Mouse (Mus musculus) cerebellum, adult 2 months (tissue): ENCODE data around the gene Grik3. TPM values are rescaled to one million over a fixed set of nuclear protein-coding genes. Genes with fewer than 3 reads are reported as not detected.

Source experiments
- DNase-seq, 2 experiments: peaks; one replicate each; pipeline ENCODE4 v3.0.0; 2021
- H3K27ac ChIP-seq: fragments of 200-500 bp; 2 replicates; pipeline ENCODE4 v1.5.1; 2012; ENCODE audit warnings: low read length, control low read depth, inconsistent platforms; ENCODE audit not compliant: insufficient read depth
- H3K27me3 ChIP-seq: fragments of 200-500 bp; 2 replicates; pipeline ENCODE4 v1.6.1; 2012; ENCODE audit warnings: inconsistent platforms, mild to moderate bottlenecking, low read length, moderate library complexity; ENCODE audit not compliant: control insufficient read depth, insufficient read depth
- H3K4me1 ChIP-seq: fragments of 200-500 bp; 2 replicates; pipeline ENCODE4 v1.6.1; 2011; ENCODE audit warnings: low read length; ENCODE audit not compliant: control insufficient read depth, insufficient read depth
- H3K4me3 ChIP-seq: fragments of 200-500 bp; replicated peaks from 2 replicates; pipeline ENCODE3; 2011; ENCODE audit warnings: mild to moderate bottlenecking, low read depth, low read length, control low read depth; ENCODE audit not compliant: insufficient read depth
- CTCF ChIP-seq: fragments of 200-500 bp; IDR thresholded peaks from 2 replicates; pipeline ENCODE4 v1.5.1; 2011; ENCODE audit warnings: low read depth, mild to moderate bottlenecking, control low read depth, low read length, moderate library complexity, borderline replicate concordance; ENCODE audit not compliant: insufficient read depth
- POLR2A ChIP-seq: fragments of 200-500 bp; IDR thresholded peaks from 2 replicates; pipeline ENCODE4 v1.6.1; 2011; ENCODE audit warnings: low read length, control low read depth, borderline replicate concordance; ENCODE audit not compliant: insufficient read depth
- WGBS: fragments of 180-500 bp; shearing (Covaris S2); methylation state at CpG from one replicate; pipeline ENCODE4 v1.1.7; 2018; 5-methylcytosine and 5-hydroxymethylcytosine counted together
- polyA plus RNA-seq: library from polyadenylated mRNA; depleted of rRNA; stranded (reverse); fragments of >200 nt; gene quantifications from 2 replicates; pipeline ENCODE4 v1.2.3, GENCODE M21; 2012

Gene Grik3
- polyA plus RNA-seq, 1 experiment, result 18.2 TPM

GRCm38 (mm10) chr4:125571651-125572311 lies 81.3 kb downstream of the Grik3 start:
- DNase-seq, result no peak
- 17% methylated on average over 12 of the region's 12 CpGs for WGBS
- Histone ChIP-seq H3K4me3 (no peak overlapping the region), H3K4me1 (no peaks in the 10 kb centered on the region), H3K27me3 (no peaks in the 10 kb centered on the region; the same call in 1 of the 2 replicates), H3K27ac (no peak overlapping the region)
- TF ChIP-seq CTCF, result no peak
- TF ChIP-seq POLR2A, result no peak

GRCm38 (mm10) chr4:125572312-125572663 lies 81.8 kb downstream of the Grik3 start:
- DNase-seq, result no peak
- Histone ChIP-seq H3K4me1 (no peaks in the 10 kb centered on the region), H3K27ac (no peak overlapping the region), H3K27me3 (no peaks in the 10 kb centered on the region; the same call in 1 of the 2 replicates), H3K4me3 (no peak overlapping the region)
- WGBS, result 17% methylated on average over 5 of the region's 5 CpGs
- TF ChIP-seq POLR2A, result no peak
- TF ChIP-seq CTCF, result no peak

GRCm38 (mm10) chr4:125573000-125573399 lies 82.5 kb downstream of the Grik3 start:
- TF ChIP-seq CTCF (no peak), POLR2A (no peak)
- Histone ChIP-seq H3K27ac (no peak overlapping the region), H3K4me1 (no peaks in the 10 kb centered on the region), H3K4me3 (no peak overlapping the region), H3K27me3 (no peaks in the 10 kb centered on the region; the same call in 1 of the 2 replicates)
- DNase-seq, result no peak
- 42% methylated on average over 5 of the region's 5 CpGs for WGBS

- TF ChIP-seq CTCF, result no peak
- TF ChIP-seq POLR2A, result no peak
- Histone ChIP-seq H3K4me3 (no peak overlapping the region), H3K27ac (no peak overlapping the region), H3K4me1 (no peaks in the 10 kb centered on the region), H3K27me3 (no peaks in the 10 kb centered on the region; the same call in 1 of the 2 replicates)
- 7% methylated on average over 11 of the region's 11 CpGs for WGBS
- DNase-seq, result no peak
Measured at GRCm38 (mm10) chr4:125573951-125574675, 83.6 kb downstream of the Grik3 start.

- WGBS, result 61% methylated on average over 5 of the region's 5 CpGs
- Histone ChIP-seq H3K27ac (no peak overlapping the region), H3K4me3 (no peak overlapping the region), H3K4me1 (no peaks in the 10 kb centered on the region), H3K27me3 (no peaks in the 10 kb centered on the region; the same call in 1 of the 2 replicates)
- TF ChIP-seq CTCF (no peak), POLR2A (no peak)
- DNase-seq, result no peak
Measured at GRCm38 (mm10) chr4:125580336-125580735, 89.8 kb downstream of the Grik3 start.

GRCm38 (mm10) chr4:125583272-125583671 lies 92.8 kb downstream of the Grik3 start:
- Histone ChIP-seq H3K27me3 (no peaks in the 10 kb centered on the region; the same call in 1 of the 2 replicates), H3K27ac (no peak overlapping the region), H3K4me3 (no peak overlapping the region), H3K4me1 (no peaks in the 10 kb centered on the region)
- TF ChIP-seq POLR2A (no peak), CTCF (no peak)
- 92% methylated on average over 9 of the region's 9 CpGs for WGBS
- no peak for DNase-seq

GRCm38 (mm10) chr4:125583935-125584334 lies 93.4 kb downstream of the Grik3 start:
- TF ChIP-seq POLR2A (no peak), CTCF (no peak)
- WGBS, result 83% methylated on average over 4 of the region's 4 CpGs
- Histone ChIP-seq H3K4me1 (no peaks in the 10 kb centered on the region), H3K4me3 (no peak overlapping the region), H3K27me3 (no peaks in the 10 kb centered on the region; the same call in 1 of the 2 replicates), H3K27ac (no peak overlapping the region)
- DNase-seq, result no peak

GRCm38 (mm10) chr4:125584676-125585075 lies 94.2 kb downstream of the Grik3 start:
- 24% methylated on average over 3 of the region's 3 CpGs for WGBS
- Histone ChIP-seq H3K27ac (no peak overlapping the region), H3K27me3 (no peaks in the 10 kb centered on the region; the same call in 1 of the 2 replicates), H3K4me3 (no peak overlapping the region), H3K4me1 (no peaks in the 10 kb centered on the region)
- TF ChIP-seq POLR2A (no peak), CTCF (no peak)
- DNase-seq, result no peak
